Mouse (Mus musculus) c-Kit-negative CD71-positive TER-119-positive erythroid progenitor cells, embryonic 14.5 days (primary cell): ENCODE results near the gene Pole3.

Experiments used
- DNase-seq: peaks from one replicate; pipeline ENCODE4 v3.0.0-alpha.2; 2013; ENCODE audit warnings: low read depth, low spot score

The Pole3 gene

DNA sequence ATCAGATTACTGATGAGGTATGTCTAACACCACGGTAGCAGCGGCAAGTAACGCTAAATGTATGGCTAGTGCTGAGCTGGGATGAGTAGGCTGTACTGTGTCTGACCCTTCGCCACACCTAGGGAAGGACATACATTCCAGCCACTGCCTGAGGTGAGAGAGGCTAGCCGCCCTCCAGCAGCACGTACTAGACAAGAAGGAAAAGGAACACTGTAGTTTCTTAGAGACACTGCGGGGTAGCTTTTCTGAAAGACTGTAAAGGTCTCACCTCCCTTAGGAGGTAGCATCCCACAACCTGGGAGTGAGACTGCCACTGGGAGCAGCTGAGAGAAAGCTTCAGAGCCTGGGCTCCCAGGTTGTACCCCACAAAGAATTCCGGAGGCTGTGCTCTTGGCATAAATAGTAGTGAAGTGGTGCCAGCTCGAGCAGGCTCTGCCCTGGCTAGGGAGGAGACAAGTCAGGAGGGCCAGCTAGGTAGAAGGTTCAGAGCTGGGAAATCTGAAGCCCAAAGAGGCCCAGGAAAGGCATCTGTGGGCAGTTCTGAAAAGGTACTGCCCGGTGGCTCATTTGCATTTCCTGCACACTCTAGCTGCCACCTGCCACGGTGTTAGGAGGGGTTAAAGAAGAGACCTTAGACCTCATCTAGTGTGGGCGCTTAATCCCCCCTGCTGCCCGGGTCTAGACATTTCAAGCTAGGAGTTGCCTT is 6.3 kb downstream of the Pole3 start:
- DNase-seq = peak; percentile 57

DNA sequence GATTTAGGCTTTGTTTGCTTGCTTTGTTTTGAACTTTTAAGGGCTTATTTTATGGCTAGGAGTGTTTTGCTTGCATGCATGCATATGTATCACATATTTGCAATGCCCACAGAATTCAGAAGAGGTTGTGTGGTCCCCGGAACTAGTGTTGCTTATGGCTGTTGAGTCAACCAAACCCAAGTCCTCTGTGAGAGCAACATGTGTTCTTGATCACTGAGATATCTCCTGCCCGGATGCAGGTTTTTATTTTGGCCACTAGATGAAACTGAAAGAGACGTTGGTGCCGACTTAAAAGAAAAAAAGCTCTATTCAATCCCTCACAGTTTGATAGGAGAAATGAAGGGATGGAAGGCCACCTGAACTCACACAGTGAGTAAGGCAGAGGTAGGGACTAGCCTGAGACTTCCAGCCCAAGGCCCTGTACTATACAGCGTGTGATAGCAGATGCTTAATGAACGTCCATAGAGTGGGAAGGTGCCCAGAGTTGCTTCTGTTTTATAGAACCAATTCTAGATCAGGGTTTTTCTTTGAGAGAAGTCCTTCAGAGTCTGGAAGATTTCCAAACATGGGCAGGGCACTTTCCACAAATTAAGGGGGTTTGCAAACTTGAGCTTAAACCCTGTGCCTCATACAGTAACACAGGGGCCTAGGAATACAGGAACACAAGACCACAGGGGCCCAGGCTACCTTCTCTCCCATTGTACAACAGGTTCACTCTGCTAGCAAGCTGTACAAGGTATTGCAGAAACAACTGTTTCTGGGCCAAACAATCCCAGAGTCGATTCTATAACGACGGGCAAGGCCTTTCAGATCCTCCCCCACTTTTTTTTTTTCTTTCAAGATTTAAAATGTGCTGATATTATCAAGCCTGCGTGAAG is 7.1 kb downstream of the Pole3 start:
- DNase-seq = peak; percentile 57

DNA sequence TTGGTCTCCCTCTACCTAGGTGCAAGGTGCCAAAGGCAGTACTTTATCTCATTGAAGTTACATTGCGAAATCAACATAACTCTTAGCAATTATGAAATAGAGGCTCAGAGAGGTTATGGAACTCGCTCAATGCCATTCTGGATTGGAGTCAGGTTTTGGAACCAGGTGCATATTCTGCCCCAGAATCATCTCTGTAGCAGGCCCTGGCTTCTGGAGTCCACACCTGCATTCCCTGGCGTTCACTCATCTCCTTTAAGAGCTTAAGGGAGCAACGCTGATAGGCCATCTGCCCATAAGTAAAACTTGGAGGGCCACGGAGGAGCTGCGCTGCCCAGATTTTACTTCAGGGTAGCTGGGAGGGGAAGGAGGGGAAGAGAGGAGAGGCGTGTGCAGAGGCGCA is 7.8 kb downstream of the Pole3 start:
- peak; percentile 71 for DNase-seq

DNA sequence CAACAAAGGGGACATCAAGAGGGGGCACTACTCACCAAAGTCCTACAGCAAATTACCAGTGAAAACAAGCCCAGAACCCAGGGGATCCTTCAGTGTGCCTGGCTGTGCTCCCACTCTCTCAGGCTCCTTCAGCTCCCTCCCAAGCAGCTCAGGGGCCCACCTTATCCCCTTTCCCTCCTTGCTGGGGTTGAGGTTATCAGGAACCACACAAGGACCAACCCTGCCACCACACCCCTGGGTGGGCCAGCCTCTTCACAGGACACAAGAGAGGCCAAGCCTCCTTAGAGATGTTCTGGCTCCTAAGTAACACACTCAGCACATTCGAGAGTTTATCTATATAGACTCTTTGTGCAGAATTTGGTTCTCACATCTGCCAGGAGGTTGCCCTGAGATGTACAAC is 8.3 kb downstream of the Pole3 start:
- peak; percentile 99 for DNase-seq

DNA sequence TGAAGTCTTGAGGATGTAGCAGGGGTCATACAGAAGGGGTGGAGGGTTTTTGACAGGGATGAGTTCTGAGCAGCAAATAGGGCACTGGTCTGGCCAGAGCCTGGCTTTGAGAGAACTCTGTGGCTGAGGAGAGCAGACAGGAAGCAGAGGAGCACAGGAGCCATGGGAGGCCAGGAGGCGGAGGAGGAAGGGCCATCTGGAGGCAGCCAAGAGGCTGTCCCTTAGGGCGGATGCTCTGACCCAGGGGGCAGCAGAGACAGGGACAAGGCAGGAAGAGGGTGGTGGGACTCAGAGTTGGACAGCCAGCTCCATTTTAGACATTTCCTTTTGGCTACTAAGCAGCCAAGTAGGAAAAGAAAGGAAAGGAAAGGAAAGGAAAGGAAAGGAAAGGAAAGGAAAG is 8.8 kb downstream of the Pole3 start:
- no peak for DNase-seq

DNA sequence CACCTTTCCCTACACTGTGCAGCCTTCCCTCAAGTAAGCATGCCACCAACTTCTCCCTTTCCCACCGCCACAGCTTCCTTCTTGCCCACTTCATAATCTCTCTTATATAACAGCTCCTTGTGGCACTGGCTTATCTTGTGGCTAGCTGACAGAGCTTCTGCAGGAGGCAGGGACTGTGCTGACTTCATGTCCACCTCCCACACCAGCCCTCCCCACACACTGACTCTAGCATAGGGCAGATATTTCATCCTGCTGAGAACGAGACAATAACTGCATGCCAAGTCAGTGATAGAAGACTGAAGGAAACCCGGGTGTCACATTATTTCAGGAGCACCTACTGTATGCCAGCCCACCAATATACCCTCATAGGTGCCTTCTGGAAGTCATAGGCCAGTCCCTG is 9.4 kb downstream of the Pole3 start:
- DNase-seq = peak; percentile 64

DNA sequence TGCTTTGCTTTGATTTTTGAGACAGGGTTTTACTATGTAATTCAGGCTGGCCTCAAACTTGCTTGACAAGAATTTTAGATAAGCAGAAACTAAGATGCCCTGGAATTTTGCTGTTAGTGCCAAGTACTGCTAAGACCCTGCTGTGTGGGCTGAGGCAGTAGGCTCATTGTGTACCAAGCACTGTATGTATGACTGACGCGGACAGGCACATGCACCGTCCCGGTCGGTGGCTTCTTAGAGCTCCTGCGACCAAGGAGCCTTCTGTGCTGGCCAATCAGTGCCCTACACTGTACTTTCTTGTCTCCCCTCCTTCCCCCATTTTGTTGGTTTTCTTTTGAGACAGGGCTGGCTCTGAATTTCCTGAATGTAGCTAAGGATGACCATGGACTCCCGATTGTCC is 9.9 kb downstream of the Pole3 start:
- DNase-seq = no peak

DNA sequence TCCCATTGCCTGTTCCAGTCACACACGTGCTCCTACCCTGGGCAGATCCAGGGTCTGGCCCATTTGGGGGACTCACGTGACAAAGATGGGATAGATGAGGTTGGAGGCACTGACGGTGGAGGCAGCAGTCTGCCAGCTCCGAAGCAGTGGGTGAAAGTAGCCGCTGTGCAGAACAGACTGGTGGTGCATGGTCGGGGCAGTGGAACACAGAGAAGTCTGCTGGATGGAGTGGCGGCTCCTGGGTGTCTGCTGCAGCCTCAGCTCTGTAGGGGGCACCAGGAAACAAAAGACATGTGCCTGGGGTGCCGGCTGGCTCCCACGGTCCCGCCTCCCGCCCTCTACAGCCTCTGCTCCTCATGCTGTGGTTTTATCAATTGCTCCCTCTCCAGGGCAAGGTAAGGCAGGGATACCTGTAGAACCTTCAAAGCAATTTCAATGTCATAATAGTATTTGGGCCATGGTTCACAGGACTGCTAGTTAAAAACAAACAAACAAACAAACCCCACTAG is 10.8 kb downstream of the Pole3 start:
- no peak for DNase-seq

DNA sequence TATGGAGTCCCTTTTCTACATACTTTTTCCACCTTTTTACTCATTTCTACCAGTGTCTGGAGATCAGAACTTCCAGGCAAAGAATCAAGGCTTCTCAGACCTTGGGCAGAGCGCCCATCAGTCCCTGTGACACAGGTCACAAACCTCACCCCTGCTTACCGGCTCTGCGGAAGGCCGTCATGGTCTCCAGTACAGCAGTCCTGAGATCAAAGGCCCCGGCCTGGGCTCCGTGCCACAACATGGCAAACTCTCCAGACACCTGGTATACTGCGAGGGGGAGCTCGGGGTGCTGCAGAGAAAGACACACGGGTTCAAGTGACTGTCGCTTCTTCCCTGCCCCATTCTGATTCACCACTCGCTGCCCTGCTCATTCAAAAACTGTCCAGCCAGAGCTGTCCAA is 14.9 kb downstream of the Pole3 start:
- DNase-seq = no peak

DNA sequence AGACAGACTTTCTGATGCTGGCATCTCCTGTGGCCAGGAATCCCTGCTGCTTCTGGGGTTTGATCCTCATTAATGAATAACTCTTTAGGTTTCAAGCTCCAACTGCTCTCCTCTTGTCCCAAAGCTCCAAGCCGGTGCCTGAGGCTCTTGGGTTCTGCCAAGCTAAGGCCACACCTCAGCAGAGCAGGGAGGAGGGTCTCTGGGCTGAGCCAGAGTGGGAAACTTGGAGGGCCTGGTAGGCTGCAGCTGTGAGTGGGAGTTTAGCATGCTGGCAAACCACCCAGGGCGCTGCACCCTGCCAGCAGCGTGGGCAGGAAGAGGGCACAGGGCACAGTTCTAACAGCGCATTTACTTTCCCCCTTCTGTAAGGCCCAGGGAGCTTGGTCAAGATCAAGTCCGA is 16.0 kb downstream of the Pole3 start:
- no peak for DNase-seq

DNA sequence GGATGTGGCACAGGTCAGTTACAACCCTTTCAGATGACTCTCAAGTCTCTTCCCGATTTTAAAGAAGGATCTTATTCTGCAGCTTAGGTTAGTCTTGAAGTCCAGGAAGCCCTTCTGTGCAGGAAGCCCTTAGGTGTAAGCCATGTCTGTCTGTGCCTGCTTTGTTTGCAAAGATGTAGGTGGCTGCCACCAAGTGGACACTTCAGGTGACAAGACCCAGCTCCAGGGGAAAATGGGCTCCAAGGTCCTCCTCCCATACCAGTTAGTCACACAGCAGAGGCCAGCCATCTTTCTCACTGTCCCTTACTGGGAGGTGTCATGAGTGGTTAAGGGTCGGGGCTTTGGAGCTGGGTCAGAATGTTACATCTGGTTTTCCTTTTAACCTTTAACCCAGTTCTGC is 18.1 kb downstream of the Pole3 start:
- DNase-seq = peak; percentile 61

DNA sequence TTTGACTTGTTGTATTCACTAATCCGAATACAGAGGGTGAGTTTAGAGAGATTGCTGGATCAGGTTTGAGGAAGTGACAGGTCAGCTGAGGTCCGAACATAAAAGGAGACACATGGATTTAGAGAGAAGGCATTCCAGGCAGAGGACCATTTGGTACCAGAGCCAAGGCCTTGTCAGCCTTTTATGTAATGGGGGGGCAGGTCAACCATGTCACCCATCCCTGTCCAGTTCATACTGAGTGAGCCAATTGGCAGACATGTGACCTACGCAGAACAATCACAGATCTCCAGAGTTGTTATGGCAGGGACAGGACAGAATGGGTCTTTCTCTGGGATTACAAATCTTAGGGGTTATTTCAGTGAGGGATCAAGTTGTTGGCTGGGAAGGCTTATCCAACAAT is 18.9 kb downstream of the Pole3 start:
- DNase-seq = no peak

DNA sequence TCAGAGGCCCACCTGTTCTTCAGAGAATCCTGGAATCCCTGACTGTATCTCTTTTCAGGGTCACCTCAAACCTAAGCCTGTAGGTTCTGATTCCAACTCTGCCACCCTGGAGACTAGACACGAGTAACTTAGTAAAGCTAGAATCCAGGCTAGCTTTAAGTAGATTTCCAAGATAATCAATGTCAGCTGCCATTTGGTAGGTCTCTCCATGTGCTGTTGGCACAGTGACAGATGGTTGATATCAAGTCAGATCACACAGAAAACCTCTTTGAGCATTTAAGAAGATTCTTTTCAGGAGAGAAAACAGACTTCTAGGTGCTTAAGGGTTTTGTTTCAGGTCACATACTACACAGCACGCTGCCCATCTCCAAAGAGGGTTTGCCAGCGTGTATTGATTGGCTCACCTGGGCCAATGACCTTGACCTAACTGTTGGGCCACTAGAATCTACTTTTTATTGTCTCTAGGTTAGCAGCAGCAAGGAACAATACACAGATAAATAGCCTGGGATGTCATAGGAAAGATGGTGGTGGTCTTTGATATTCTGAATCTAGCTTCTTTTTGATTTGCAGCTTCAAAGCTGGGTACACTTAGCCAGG is 21.4 kb downstream of the Pole3 start, which contains the start of gene Hdhd3:
Hdhd3 (minus strand) TSS at position 94 of the 597 bp plus-strand sequence.
- DNase-seq = no peak

DNA sequence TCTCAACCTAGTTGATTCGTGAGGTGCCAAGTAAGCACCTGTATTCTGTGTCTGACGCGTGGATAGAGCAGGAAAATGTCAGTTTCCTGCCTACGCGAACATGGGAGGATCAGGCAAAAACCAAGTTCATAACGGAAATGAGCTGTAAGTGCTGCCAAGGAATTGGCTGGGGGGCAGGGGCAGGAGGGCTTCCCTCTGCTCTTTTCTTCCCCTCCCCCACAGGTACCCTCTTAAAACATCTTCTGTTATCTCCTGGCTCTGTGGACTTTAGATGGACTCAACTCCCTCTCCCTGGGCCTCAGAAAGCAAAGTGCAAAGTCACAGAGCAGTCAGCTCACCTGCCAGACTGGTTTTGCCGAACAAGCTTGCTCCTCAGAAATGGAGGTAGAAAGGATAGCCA is 21.9 kb downstream of the Pole3 start:
- no peak for DNase-seq

DNA sequence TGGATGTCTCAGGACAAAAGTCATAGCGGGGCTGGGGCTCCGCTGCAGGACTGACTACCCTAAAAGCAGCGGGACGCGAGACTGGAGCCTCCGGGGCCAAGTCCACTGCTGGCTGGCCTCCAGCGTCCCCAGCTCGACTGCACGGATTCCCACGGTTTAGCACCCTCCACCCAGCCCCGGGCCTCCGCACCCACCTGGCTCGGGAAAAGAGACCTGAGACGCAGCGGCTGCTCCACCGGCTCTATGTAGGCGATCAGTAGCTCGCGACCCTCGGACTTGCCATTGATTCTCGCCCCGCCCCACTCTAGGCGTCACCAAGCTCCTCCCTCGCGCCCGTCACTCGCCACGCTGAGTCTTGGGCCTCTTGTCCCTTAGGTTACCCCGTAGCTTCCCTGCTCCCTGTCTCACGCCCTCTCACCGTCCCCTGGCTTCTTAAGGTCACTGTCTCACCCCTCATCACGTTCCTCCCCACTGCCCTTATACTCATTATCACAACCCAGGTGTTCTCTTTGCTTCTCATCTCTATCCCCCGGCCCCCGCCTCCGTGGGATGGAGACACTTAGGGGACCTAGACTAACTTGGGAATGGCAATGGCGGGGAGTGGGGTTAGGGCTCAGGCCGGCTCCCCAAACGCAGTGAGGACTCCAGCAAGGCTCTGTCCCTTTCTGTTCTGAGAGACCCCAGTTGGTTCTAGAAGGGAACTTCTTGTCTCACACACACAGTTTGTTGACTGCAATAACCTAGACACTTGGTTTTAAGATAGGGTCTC is 22.7 kb downstream of the Pole3 start:
- peak; percentile 87 for DNase-seq

DNA sequence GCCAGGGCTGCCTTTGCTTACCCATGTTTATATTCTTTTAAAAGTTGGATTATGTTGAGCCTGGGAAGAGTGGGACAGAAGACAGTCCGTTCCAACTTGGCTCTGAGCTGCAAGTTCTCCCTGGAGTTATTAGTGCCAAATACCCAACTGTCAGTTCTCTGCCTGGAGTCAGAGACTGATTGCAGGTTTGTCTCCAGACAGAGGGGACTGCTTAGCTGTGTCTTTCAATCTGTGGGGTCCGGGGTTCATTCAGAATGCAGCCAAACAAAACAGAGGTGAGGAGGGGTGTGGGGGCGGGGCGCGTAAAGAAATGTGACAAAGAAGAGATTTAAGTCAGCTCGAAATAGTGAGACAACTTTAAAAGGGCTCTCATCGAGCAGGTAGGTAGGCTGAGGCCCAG is 23.3 kb downstream of the Pole3 start:
- DNase-seq = no peak

DNA sequence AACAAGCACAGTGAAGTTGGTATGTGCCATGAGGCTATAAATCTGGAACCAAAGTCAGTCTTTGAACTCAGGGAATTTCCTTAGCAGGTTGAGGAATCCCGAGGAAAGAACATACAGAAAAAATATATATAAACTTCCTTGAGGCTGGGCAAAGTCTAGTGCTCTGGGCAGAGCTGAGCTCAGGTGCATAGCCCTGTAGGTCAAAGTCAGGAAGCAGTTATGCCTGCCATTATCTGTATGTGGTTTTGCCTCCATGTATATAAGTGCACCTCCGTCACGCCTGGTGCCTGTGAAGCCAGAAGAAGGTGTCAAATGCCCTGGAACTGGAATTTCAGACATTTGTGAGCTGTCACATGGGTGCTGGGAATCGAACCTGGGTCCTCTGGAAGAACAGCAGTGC is 24.1 kb downstream of the Pole3 start:
- no peak for DNase-seq

DNA sequence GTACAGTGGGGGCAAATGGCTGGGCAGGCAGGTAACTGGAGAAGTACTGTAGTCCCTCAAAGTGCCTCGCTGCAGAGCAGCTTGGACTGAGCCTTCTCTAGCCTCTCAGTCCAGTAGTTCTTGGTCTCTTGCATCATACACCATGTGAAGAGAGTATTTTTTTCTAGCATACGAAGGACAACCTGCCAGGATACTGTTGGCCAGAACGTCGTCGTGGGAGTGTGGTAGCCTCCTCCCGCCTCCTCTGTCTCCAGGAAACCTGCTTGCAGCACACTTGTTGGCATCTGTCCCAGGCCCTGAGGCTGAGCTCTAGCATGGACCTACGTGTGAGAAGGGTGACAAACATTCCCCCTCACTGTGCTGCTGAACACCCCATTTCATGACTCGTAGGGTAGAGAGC is 28.1 kb downstream of the Pole3 start:
- DNase-seq = no peak

DNA sequence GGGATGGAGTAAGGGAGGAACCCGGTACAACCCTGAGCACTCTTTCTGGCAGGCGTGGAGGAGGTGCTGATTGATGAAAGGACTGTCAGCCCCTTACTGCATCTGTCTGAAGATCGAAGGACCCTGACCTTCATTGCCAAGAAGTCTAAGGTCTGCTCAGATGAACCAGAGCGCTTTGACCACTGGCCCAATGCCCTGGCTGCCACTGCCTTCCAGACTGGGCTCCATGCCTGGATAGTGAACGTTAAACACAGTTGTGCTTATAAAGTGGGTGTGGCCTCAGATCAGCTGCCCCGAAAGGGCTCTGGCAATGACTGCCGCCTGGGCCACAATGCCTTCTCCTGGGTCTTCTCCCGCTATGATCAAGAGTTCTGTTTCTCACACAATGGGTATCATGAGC is 28.9 kb downstream of the Pole3 start:
- DNase-seq = no peak

DNA sequence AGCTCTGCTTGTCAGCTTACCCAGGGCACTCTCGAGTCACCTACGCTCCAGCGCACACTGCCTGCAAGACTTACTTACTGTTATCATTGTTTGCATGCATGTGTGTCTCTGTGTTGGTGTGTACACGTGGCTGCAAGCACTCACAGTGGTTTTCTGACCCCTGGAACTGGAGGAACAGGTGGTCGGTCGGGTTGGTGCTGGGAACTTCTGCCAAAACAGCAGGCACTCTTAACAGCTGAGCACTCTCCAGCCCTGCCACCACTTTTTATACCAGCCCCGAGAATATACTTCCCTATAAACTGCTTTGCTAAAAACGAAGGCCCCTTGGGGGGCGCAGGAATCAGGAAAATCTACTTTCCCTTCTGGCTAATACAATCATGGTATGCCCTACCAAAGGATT is 30.6 kb downstream of the Pole3 start:
- no peak for DNase-seq

DNA sequence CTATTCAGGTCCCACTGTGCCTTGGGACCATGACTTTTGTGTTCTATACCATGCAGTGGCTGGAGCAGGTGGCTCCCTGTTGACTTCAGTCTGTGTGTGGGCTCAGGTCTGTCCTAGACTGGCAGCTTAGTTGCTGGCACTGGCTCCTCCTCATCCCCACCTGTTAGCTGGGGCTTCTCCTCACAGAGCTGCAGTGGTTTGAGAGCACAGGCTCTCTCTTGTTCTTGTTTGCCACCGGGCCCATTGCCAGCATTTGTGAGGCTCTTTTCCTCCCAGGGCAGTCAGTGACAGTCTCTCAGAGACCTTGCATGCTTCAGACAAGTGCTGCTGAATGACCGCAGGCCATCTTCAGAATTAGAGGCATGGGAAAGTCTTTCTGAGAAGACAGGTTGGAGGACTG is 32.2 kb downstream of the Pole3 start:
- DNase-seq = no peak

DNA sequence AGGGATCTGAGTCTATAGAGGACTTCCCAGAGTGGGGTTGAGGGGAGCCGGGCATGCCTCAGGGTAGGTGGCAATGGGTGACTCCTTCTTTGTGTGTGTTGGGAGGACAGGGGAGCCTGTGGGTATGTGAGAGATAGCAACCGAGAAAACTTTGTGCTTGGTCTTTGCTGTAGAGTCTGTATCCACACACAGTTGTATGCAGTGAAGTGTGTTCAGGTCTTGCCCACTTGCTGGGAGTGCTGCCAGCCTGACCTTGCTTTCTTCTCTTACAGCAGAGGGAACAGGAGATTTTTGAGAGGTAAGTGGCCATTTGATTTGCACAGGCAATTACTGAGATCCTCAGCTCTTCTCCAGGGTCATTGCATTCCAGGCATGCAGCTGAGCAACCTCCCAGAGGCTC is 37.0 kb downstream of the Pole3 start:
- no peak for DNase-seq
